Mouse (Mus musculus): Measurements from ENCODE around the gene Rab5if. TPM values are rescaled to one million over a fixed set of nuclear protein-coding genes. Genes with fewer than 3 reads are reported as not detected.
A peak's percentile ranks its signal among the peaks of the same experiment; 100 is the strongest.

Gene Rab5if
- polyA plus RNA-seq, 1 experiment from 2014 or later = 190 TPM

GRCm38 (mm10) chr2:156839319-156840191 is 23.4 kb upstream of the Rab5if start, which contains the start of gene Tgif2:
TSS of gene Tgif2 (plus strand) at chr2:156840007.
- peaks cover 42% of the 10 kb centered on the region for H3K4me1 ChIP-seq (ENCODE audit: control insufficient read depth, insufficient read depth, low read length)
- WGBS = 3% methylated on average over 61 of the region's 61 CpGs
- H3K4me3 ChIP-seq (replicated peaks; ENCODE audit: low read length) = peak within 1 kb of the TSS; percentile 88
- H3K4me2 ChIP-seq (ENCODE audit: low read depth, low read length) = peak within 1 kb of the TSS; percentile 63
- H3K27ac ChIP-seq (ENCODE audit: low read length) = peak within 1 kb of the TSS; percentile 95
- H3K36me3 ChIP-seq (ENCODE audit: control insufficient read depth, insufficient read depth, low read length) = 0 out of 2 replicates have a peak, but pooled peaks cover 8% of the 10 kb centered on the region
- peak within 1 kb of the TSS; percentile 94 for H3K9ac ChIP-seq (ENCODE audit: low read length)
- no peaks in the 10 kb centered on the region for H3K27me3 ChIP-seq (ENCODE audit: control insufficient read depth, insufficient read depth, low read length)
- peak; percentile 88 for ATAC-seq (ENCODE audit: insufficient read depth, low FRiP score)
- no peaks in the 10 kb centered on the region for H3K9me3 ChIP-seq (replicated peaks; ENCODE audit: control insufficient read depth, low read length)

DNA sequence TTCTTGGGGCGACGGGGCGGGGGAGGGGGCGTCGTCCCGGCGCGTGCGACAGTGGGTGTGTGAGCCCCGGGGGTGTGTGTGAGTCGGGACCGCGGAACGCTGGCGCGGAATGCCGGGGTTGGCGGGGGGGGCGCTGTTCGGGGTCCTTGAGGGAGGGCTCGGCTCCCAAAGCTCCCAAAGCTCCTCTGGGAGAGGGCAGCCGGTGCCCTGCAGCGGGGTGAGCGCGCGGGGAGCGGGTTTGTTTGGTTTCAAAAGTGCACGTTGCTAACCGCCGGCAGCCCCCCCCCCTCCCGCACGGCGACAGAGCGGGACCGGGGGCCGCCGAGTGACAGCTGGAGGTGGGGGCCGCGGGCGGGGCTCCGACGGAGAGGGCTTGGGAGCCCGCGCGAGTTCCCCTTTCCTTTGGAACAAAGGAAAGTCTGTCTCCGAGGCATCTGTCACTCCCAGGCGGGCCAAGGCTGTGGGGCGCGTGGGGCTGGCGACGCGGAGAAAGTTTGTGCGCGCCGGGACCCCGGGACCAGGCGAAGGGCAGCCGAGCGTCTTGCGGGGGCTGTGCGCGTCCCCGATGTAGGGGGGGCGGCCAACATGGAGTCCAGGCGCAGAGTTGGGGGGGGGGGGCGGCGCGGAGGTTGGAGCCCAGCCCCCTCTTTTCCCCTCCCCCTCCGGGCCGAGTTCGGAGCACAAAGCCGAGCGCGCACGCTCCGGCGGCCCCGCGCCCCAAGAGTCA is 22.5 kb upstream of the Rab5if start:
- peak overlapping the region; percentile 88 for H3K4me3 ChIP-seq (replicated peaks; ENCODE audit: low read length)
- 1% methylated on average over 62 of the region's 79 CpGs for WGBS

DNA sequence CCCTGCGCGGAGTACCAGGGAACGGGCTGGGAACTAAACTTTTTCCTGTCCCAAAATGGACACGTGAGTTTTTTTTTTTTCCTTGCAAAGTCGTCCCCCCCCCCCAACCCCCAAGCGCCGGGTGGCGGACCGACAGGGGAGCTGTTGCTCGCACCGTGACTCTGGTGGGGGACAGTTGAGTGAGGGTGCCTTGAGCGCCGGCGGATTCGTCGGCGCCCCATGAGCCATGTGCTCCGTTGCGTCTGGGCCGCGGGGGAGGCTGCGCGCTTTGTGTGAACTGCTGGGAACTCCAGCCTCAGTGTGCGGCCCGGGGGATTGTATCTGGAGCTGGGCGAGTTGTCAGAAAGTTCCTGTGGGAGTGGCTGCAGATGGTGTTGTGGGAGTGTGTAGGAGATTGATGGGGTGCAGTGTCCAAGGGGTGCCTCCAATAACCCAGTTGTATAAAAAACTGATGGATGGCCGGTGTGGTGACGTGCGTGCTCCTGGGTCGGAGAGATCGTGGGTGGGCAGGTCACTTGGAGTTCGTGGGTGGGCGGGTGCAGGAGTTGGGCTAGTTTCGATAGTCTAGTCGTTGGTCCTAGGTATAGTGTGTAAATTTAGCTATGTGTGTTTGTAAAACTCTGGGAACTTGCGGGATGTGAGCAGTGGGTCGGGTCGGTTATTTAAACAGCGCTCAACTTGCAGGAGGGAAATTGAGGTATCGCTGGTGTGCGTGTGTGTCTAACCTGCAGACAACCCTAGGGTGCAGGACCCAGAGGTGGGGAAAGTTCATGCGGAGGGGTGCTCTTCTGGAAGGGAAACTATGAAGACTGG is 21.7 kb upstream of the Rab5if start:
- H3K27ac ChIP-seq (ENCODE audit: low read length) = peak overlapping the region; percentile 95
- peak overlapping the region; percentile 88 for H3K4me3 ChIP-seq (replicated peaks; ENCODE audit: low read length)
- WGBS = under 1% methylated on average over 41 of the region's 42 CpGs
- peak; percentile 30 for ATAC-seq (ENCODE audit: insufficient read depth, low FRiP score)
- H3K27me3 ChIP-seq (ENCODE audit: control insufficient read depth, insufficient read depth, low read length) = no peaks in the 10 kb centered on the region
- H3K36me3 ChIP-seq (ENCODE audit: control insufficient read depth, insufficient read depth, low read length) = no peaks in the 10 kb centered on the region
- H3K4me1 ChIP-seq (ENCODE audit: control insufficient read depth, insufficient read depth, low read length) = peaks cover 59% of the 10 kb centered on the region
- no peaks in the 10 kb centered on the region for H3K9me3 ChIP-seq (replicated peaks; ENCODE audit: control insufficient read depth, low read length)
- H3K9ac ChIP-seq (ENCODE audit: low read length) = peak overlapping the region; percentile 94
- H3K4me2 ChIP-seq (ENCODE audit: low read depth, low read length) = peak overlapping the region; percentile 63

More for the DNA sequence above, 22.5 kb upstream of the Rab5if start:
- H3K4me2 ChIP-seq (ENCODE audit: low read depth, low read length) = peak overlapping the region; percentile 63
- H3K9me3 ChIP-seq (replicated peaks; ENCODE audit: control insufficient read depth, low read length) = no peaks in the 10 kb centered on the region
- 0 out of 2 replicates have a peak, but pooled peaks cover 4% of the 10 kb centered on the region for H3K36me3 ChIP-seq (ENCODE audit: control insufficient read depth, insufficient read depth, low read length)
- H3K9ac ChIP-seq (ENCODE audit: low read length) = peak overlapping the region; percentile 94
- ATAC-seq (ENCODE audit: insufficient read depth, low FRiP score) = peak; percentile 25
- peaks cover 52% of the 10 kb centered on the region for H3K4me1 ChIP-seq (ENCODE audit: control insufficient read depth, insufficient read depth, low read length)
- peak overlapping the region; percentile 95 for H3K27ac ChIP-seq (ENCODE audit: low read length)
- no peaks in the 10 kb centered on the region for H3K27me3 ChIP-seq (ENCODE audit: control insufficient read depth, insufficient read depth, low read length)

DNA sequence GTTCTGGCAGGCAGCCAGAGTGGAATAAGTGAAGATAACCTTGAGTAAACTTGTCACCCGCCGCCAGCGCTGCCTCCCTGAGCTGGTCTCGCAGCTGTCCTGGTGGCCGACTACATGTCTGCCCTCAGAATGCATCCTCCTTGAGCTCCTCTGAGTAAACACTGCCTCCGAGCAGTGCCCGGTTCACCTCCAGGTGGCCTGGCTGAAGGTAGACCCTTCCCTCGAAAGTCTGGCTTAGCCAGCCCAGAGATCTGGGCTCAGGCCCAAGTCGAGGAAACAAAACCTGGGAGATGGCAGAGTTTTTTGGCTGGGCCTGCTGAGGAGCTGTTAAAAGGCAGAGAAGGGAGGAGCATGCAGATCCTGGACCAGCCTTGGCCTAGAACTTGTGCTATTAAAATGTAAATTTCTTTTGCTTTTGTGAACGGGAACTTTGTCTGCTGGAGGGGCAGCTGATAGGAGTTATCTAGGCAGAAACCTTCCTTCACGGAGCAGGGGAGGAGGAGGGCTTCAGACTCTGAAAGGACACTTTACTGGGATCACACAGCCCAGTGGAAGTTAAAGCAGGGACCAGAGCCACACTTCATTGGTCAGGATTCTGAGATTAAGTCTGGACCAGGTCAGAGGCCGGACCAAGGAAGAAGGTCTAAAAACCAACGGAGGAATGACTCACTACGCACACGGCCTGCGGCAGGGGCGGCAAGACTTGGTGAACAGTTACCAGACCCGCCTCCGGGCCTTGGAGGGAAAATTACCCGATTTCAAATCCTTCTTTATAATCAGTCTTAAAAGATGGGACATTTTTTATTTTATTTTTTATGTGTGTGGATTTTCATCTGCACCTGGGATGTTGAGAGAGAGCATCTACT is 20.9 kb upstream of the Rab5if start:
- Histone ChIP-seq H3K4me3 (replicated peaks; ENCODE audit: low read length) (peak overlapping the region; percentile 88), H3K4me2 (ENCODE audit: low read depth, low read length) (peak overlapping the region; percentile 63), H3K27me3 (ENCODE audit: control insufficient read depth, insufficient read depth, low read length) (no peaks in the 10 kb centered on the region), H3K9ac (ENCODE audit: low read length) (peak overlapping the region; percentile 94), H3K9me3 (replicated peaks; ENCODE audit: control insufficient read depth, low read length) (no peaks in the 10 kb centered on the region), H3K4me1 (ENCODE audit: control insufficient read depth, insufficient read depth, low read length) (peaks cover 59% of the 10 kb centered on the region), H3K27ac (ENCODE audit: low read length) (peak overlapping the region; percentile 95), H3K36me3 (ENCODE audit: control insufficient read depth, insufficient read depth, low read length) (no peaks in the 10 kb centered on the region)
- peak; percentile 0; the same call in 1 of the 2 replicates for ATAC-seq (ENCODE audit: insufficient read depth, low FRiP score)
- 5% methylated on average over 20 of the region's 20 CpGs for WGBS

DNA sequence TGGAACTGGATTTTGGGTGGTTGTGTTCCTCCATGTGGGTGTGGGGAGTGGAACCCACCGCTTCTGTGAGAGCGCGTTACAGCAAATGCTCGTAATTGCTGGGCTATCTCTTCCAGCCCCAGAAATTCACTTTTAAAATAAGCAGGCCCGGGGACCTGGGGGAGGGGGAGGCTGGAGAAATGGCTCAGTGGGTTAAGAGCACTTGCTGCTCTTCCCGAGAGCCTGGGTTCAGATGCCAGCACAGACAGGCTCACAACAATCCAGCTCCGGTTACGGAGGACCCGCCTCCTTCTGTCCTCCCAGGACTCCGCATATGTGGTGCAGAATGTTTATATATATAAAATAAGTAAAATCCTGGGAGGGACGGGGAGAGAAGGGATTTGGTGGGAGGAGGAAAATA is 20.2 kb upstream of the Rab5if start:
- no peaks in the 10 kb centered on the region for H3K27me3 ChIP-seq (ENCODE audit: control insufficient read depth, insufficient read depth, low read length)
- peak overlapping the region; percentile 63 for H3K4me2 ChIP-seq (ENCODE audit: low read depth, low read length)
- H3K36me3 ChIP-seq (ENCODE audit: control insufficient read depth, insufficient read depth, low read length) = no peaks in the 10 kb centered on the region
- no peak for ATAC-seq (ENCODE audit: insufficient read depth, low FRiP score)
- peak overlapping the region; percentile 94 for H3K9ac ChIP-seq (ENCODE audit: low read length)
- peak overlapping the region; percentile 88 for H3K4me3 ChIP-seq (replicated peaks; ENCODE audit: low read length)
- no peaks in the 10 kb centered on the region for H3K9me3 ChIP-seq (replicated peaks; ENCODE audit: control insufficient read depth, low read length)
- peaks cover 59% of the 10 kb centered on the region for H3K4me1 ChIP-seq (ENCODE audit: control insufficient read depth, insufficient read depth, low read length)
- peak overlapping the region; percentile 95 for H3K27ac ChIP-seq (ENCODE audit: low read length)
- 13% methylated on average over 11 of the region's 11 CpGs for WGBS

- Histone ChIP-seq H3K27ac (ENCODE audit: low read length) (peak overlapping the region; percentile 18; the same call in 1 of the 2 replicates), H3K36me3 (ENCODE audit: control insufficient read depth, insufficient read depth, low read length) (no peaks in the 10 kb centered on the region), H3K4me3 (replicated peaks; ENCODE audit: low read length) (no peak overlapping the region), H3K4me2 (ENCODE audit: low read depth, low read length) (peak overlapping the region; percentile 63), H3K4me1 (ENCODE audit: control insufficient read depth, insufficient read depth, low read length) (peaks cover 58% of the 10 kb centered on the region), H3K9me3 (replicated peaks; ENCODE audit: control insufficient read depth, low read length) (no peaks in the 10 kb centered on the region), H3K9ac (ENCODE audit: low read length) (no peak overlapping the region), H3K27me3 (ENCODE audit: control insufficient read depth, insufficient read depth, low read length) (no peaks in the 10 kb centered on the region)
- 65% methylated on average over 10 of the region's 10 CpGs for WGBS
- ATAC-seq (ENCODE audit: insufficient read depth, low FRiP score) = no peak
Measured at GRCm38 (mm10) chr2:156843331-156843730, 19.6 kb upstream of the Rab5if start.

DNA sequence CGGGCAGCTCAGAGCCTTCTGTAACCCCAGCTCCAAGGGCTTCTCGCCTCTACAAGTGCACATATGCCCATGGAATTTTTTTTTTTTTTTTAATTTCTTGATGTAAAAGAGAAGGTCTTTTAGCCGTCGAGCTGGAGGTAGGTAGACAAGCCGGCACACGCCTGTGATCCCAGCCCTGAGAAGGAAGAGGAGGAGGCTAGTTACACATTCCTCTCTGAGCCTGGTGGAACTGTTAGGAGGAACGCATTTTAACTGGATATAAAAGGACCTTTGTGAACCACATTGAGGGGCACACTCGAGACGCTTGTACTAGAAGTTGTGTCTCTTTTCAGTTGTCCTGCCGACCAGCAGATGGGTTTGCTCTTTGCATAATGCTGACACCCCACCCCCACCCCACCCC is 18.2 kb upstream of the Rab5if start:
- no peak for ATAC-seq (ENCODE audit: insufficient read depth, low FRiP score)
- Histone ChIP-seq H3K4me2 (ENCODE audit: low read depth, low read length) (peak overlapping the region; percentile 26; the same call in 1 of the 2 replicates), H3K9me3 (replicated peaks; ENCODE audit: control insufficient read depth, low read length) (no peaks in the 10 kb centered on the region), H3K4me3 (replicated peaks; ENCODE audit: low read length) (no peak overlapping the region), H3K36me3 (ENCODE audit: control insufficient read depth, insufficient read depth, low read length) (peaks cover 3% of the 10 kb centered on the region; the same call in 1 of the 2 replicates), H3K9ac (ENCODE audit: low read length) (no peak overlapping the region), H3K27me3 (ENCODE audit: control insufficient read depth, insufficient read depth, low read length) (no peaks in the 10 kb centered on the region), H3K4me1 (ENCODE audit: control insufficient read depth, insufficient read depth, low read length) (peaks cover 53% of the 10 kb centered on the region), H3K27ac (ENCODE audit: low read length) (peak overlapping the region; percentile 84)
- 45% methylated on average over 10 of the region's 10 CpGs for WGBS

GRCm38 (mm10) chr2:156847653-156848052 is 15.3 kb upstream of the Rab5if start:
- WGBS = 60% methylated on average over 6 of the region's 6 CpGs
- Histone ChIP-seq H3K9me3 (replicated peaks; ENCODE audit: control insufficient read depth, low read length) (no peaks in the 10 kb centered on the region), H3K9ac (ENCODE audit: low read length) (no peak overlapping the region), H3K4me3 (replicated peaks; ENCODE audit: low read length) (no peak overlapping the region), H3K4me2 (ENCODE audit: low read depth, low read length) (no peak overlapping the region), H3K36me3 (ENCODE audit: control insufficient read depth, insufficient read depth, low read length) (peaks cover 16% of the 10 kb centered on the region; the same call in 1 of the 2 replicates), H3K27ac (ENCODE audit: low read length) (no peak overlapping the region; the same call in 1 of the 2 replicates), H3K27me3 (ENCODE audit: control insufficient read depth, insufficient read depth, low read length) (no peaks in the 10 kb centered on the region), H3K4me1 (ENCODE audit: control insufficient read depth, insufficient read depth, low read length) (peaks cover 41% of the 10 kb centered on the region)
- no peak for ATAC-seq (ENCODE audit: insufficient read depth, low FRiP score)
